Comparison of ENCODE assay signal across 10 mouse cellular contexts in the genomic region with DNA sequence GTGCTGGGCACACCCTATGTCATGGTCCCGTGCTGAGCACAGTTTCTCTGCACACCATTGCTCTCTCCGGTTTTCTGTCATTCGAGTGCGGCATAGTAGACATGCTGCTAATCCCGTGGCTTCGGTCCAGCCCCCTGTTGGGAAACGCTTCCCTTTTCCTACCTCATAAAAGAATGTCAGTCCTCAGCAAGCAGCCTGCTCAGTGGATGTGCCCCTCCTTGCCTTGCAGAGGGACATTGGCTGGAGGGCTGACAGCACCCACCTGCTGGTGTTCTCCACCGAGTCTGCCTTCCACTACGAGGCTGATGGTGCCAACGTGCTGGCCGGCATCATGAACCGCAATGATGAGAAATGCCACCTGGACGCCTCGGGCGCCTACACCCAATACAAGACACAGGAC. TPM values are rescaled to one million over a fixed set of nuclear protein-coding genes. Genes with fewer than 3 reads are reported as not detected.
"Had no signal": no experiment of that assay in that cellular context is flagged by ENCODE, and none has a peak within 500 bp of the region (broad histone marks: within the 10 kb centered on the region; RNA-seq: fewer than 3 reads in every experiment).

No protein-coding gene starts in this region.

- DNase-seq: kidney, postnatal 10 days; kidney, postnatal 4 days; lung, embryonic 14.5 days; lung, postnatal 10 days; lung, postnatal 4 days; midbrain, embryonic 14.5 days; retina, postnatal 1 day; right cerebral cortex, postnatal 14 days; thymus, postnatal 4 days had no signal

RNA-seq across cellular contexts. Expression of a gene that starts 8.0 kb away (rescaled TPM):
- total RNA-seq: monocyte, adult 5-6 weeks had no signal
